Mouse (Mus musculus): Measurements from ENCODE around the gene Cdt1. TPM values are rescaled to one million over a fixed set of nuclear protein-coding genes. Genes with fewer than 3 reads are reported as not detected.

The Cdt1 gene
- polyA plus RNA-seq, 1 experiment from 2014 or later, result 12.8 TPM

DNA sequence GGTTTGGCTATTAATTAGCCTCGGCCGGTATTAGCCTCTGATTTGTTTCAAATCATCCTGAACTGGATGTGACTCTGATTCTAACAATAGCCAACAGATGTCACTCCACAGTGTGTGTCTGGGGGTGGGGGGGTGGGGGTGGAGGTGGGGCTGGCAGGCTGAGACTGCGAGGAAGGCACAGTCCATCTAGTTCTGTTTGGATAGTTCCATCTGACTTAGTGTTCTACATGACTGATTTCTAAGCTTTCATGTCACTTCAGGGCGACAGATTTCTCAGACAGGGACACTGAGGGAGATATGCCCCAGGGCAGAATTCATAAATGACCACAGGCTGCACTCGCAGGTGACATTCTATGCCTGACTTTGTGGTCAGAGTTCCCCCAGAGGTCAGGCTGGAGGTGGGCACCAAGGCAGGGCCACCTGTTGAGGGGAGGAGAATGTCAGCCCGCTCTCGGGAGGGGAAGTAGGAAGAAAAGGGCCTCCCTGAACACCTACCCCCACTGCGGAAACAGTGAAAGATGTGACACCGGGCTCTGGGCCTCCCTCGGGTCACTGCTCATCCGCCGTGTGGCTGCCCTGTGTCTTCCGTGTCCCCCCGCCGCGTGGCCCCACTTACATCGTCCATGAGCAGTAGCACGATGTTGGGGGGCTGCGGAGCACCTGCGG lies 42.9 kb downstream of the Cdt1 start:
- Histone ChIP-seq H3K4me1 (ENCODE audit: control insufficient read depth, insufficient read depth, low read length) (peaks cover 10% of the 10 kb centered on the region), H3K9ac (ENCODE audit: low read length) (peak overlapping the region; percentile 65), H3K4me2 (ENCODE audit: low read length) (peak overlapping the region; percentile 70), H3K9me3 (replicated peaks; ENCODE audit: control insufficient read depth, low read length) (no peaks in the 10 kb centered on the region), H3K36me3 (ENCODE audit: control insufficient read depth, insufficient read depth, low read length) (0 out of 2 replicates have a peak, but pooled peaks cover 4% of the 10 kb centered on the region), H3K27ac (ENCODE audit: low read depth, low read length) (peak overlapping the region; percentile 46), H3K27me3 (replicated peaks; ENCODE audit: control insufficient read depth, insufficient read depth, low read length) (no peaks in the 10 kb centered on the region), H3K4me3 (ENCODE audit: low read depth, low read length) (peak overlapping the region; percentile 65)
- ATAC-seq (no peak; the same call in 1 of the 2 replicates), DNase-seq (ENCODE audit: low spot score) (peak; percentile 15)
- WGBS, result 3% methylated on average over 20 of the region's 20 CpGs

DNA sequence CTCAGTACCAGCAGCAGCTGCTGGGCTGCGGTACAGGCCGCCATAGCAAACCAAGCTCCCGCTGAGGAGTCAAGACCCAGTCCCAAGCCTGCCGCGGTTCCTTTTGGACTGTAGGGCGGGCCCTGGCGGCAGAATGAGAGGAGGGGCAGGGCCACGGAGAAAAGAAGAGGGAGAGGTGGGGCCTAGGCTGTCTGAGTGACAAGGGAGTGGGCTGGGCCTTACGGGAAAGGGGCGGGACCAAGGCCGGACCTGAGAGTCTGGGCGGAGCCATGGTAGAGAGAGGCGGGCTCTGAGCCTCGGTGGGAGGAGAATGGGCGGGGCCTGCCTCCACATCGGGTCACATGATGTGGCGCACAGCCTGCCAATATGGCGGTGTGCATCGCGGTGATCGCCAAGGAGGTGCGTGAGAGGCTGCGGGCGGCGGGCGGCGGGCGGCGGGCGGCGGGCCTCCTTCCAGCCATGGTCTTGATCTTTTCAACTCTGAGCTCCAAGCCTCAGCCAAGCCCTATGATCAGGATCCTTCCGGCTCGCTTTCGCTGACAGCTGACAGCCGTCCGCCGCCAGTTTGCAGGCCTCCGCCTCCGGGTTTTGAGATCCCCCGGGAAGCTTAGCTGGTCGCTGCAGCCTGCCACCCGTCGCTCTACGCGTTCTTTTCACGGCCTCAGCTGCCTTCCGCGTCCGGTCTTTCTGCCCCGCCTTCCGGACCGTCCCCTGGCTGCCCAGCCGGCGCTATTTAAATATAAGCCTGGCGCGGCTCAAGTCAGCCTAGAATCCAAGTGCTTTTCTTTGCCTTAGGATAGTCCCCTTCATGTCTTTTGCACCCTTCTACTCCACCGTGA lies 43.7 kb downstream of the Cdt1 start, which contains the start of the genes Galns and Trappc2l:
Galns (minus strand) TSS at position 169 of the 839 bp plus-strand sequence.
Trappc2l (plus strand) TSS at position 346 of the 839 bp plus-strand sequence.
- peak within 1 kb of the TSS; percentile 83 for H3K27ac ChIP-seq (ENCODE audit: low read depth, low read length)
- H3K4me2 ChIP-seq (ENCODE audit: low read length), result peak within 1 kb of the TSS; percentile 79
- DNase-seq (ENCODE audit: low spot score) (peak; percentile 99), ATAC-seq (peak; percentile 98)
- H3K9me3 ChIP-seq (replicated peaks; ENCODE audit: control insufficient read depth, low read length), result no peaks in the 10 kb centered on the region
- no peaks in the 10 kb centered on the region for H3K27me3 ChIP-seq (replicated peaks; ENCODE audit: control insufficient read depth, insufficient read depth, low read length)
- peaks cover 10% of the 10 kb centered on the region for H3K4me1 ChIP-seq (ENCODE audit: control insufficient read depth, insufficient read depth, low read length)
- 0 out of 2 replicates have a peak, but pooled peaks cover 4% of the 10 kb centered on the region for H3K36me3 ChIP-seq (ENCODE audit: control insufficient read depth, insufficient read depth, low read length)
- peak within 1 kb of the TSS; percentile 79 for H3K9ac ChIP-seq (ENCODE audit: low read length)
- peak within 1 kb of the TSS; percentile 65 for H3K4me3 ChIP-seq (ENCODE audit: low read depth, low read length)
- 1% methylated on average over 48 of the region's 57 CpGs for WGBS

GRCm38 (mm10) chr8:122616181-122616905 lies 48.5 kb downstream of the Cdt1 start:
- DNase-seq (ENCODE audit: low spot score), result no peak
- H3K9me3 ChIP-seq (replicated peaks; ENCODE audit: control insufficient read depth, low read length), result no peaks in the 10 kb centered on the region
- H3K4me3 ChIP-seq (ENCODE audit: low read depth, low read length), result no peak overlapping the region
- no peak for ATAC-seq
- no peak overlapping the region for H3K9ac ChIP-seq (ENCODE audit: low read length)
- no peak overlapping the region for H3K4me2 ChIP-seq (ENCODE audit: low read length)
- H3K27me3 ChIP-seq (replicated peaks; ENCODE audit: control insufficient read depth, insufficient read depth, low read length), result no peaks in the 10 kb centered on the region
- H3K36me3 ChIP-seq (ENCODE audit: control insufficient read depth, insufficient read depth, low read length), result 0 out of 2 replicates have a peak, but pooled peaks cover 4% of the 10 kb centered on the region
- H3K27ac ChIP-seq (ENCODE audit: low read depth, low read length), result no peak overlapping the region
- H3K4me1 ChIP-seq (ENCODE audit: control insufficient read depth, insufficient read depth, low read length), result peaks cover 6% of the 10 kb centered on the region
- WGBS, result 69% methylated on average over 9 of the region's 9 CpGs

- Histone ChIP-seq H3K36me3 (ENCODE audit: control insufficient read depth, insufficient read depth, low read length) (0 out of 2 replicates have a peak, but pooled peaks cover 4% of the 10 kb centered on the region), H3K27ac (ENCODE audit: low read depth, low read length) (no peak overlapping the region), H3K9ac (ENCODE audit: low read length) (no peak overlapping the region), H3K27me3 (replicated peaks; ENCODE audit: control insufficient read depth, insufficient read depth, low read length) (no peaks in the 10 kb centered on the region), H3K4me1 (ENCODE audit: control insufficient read depth, insufficient read depth, low read length) (no peaks in the 10 kb centered on the region), H3K4me2 (ENCODE audit: low read length) (no peak overlapping the region), H3K9me3 (replicated peaks; ENCODE audit: control insufficient read depth, low read length) (no peaks in the 10 kb centered on the region), H3K4me3 (ENCODE audit: low read depth, low read length) (no peak overlapping the region)
- ATAC-seq, result peak; percentile 45; the same call in 1 of the 2 replicates
- 35% methylated on average over 5 of the region's 7 CpGs for WGBS
- peak; percentile 88 for DNase-seq (ENCODE audit: low spot score)
Observed at GRCm38 (mm10) chr8:122617947-122618546, 50.2 kb downstream of the Cdt1 start.

GRCm38 (mm10) chr8:122618660-122619378 lies 51.0 kb downstream of the Cdt1 start:
- 75% methylated on average over 6 of the region's 6 CpGs for WGBS
- Histone ChIP-seq H3K9ac (ENCODE audit: low read length) (no peak overlapping the region), H3K36me3 (ENCODE audit: control insufficient read depth, insufficient read depth, low read length) (no peaks in the 10 kb centered on the region), H3K4me1 (ENCODE audit: control insufficient read depth, insufficient read depth, low read length) (no peaks in the 10 kb centered on the region), H3K4me3 (ENCODE audit: low read depth, low read length) (no peak overlapping the region), H3K9me3 (replicated peaks; ENCODE audit: control insufficient read depth, low read length) (no peaks in the 10 kb centered on the region), H3K27ac (ENCODE audit: low read depth, low read length) (no peak overlapping the region), H3K27me3 (replicated peaks; ENCODE audit: control insufficient read depth, insufficient read depth, low read length) (no peaks in the 10 kb centered on the region), H3K4me2 (ENCODE audit: low read length) (no peak overlapping the region)
- ATAC-seq (no peak), DNase-seq (ENCODE audit: low spot score) (no peak)

- H3K4me3 ChIP-seq (ENCODE audit: low read depth, low read length), result no peak overlapping the region
- no peak overlapping the region for H3K9ac ChIP-seq (ENCODE audit: low read length)
- no peak overlapping the region for H3K27ac ChIP-seq (ENCODE audit: low read depth, low read length)
- H3K4me2 ChIP-seq (ENCODE audit: low read length), result no peak overlapping the region
- no peaks in the 10 kb centered on the region for H3K9me3 ChIP-seq (replicated peaks; ENCODE audit: control insufficient read depth, low read length)
- H3K27me3 ChIP-seq (replicated peaks; ENCODE audit: control insufficient read depth, insufficient read depth, low read length), result no peaks in the 10 kb centered on the region
- H3K4me1 ChIP-seq (ENCODE audit: control insufficient read depth, insufficient read depth, low read length), result no peaks in the 10 kb centered on the region
- WGBS, result 41% methylated on average over 5 of the region's 5 CpGs
- ATAC-seq (no peak), DNase-seq (ENCODE audit: low spot score) (no peak)
- H3K36me3 ChIP-seq (ENCODE audit: control insufficient read depth, insufficient read depth, low read length), result no peaks in the 10 kb centered on the region
Observed at GRCm38 (mm10) chr8:122620446-122620845, 52.6 kb downstream of the Cdt1 start.

DNA sequence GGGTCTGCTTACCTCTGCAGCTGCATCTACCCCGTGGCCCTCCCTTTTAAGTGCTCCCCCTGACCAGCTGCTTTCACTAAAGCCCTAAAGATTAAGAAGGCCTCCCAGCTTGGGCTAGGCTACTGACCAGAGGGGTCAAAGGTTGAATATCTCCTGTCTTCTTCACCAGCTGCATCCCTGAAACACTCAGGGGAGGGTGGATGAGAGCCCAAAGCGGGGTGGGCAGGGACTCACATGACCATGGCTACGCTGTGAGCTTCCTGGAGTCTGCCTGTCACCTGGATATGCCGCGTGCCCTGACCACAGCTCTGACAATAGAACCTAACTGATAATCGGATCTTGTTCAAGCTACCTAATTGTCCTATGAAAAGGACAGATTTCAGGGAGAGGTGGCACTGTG lies 54.9 kb downstream of the Cdt1 start, which contains the start of gene Pabpn1l:
Pabpn1l (minus strand) TSS at position 13 of the 400 bp plus-strand sequence.
- 60% methylated on average over 6 of the region's 6 CpGs for WGBS
- Histone ChIP-seq H3K36me3 (ENCODE audit: control insufficient read depth, insufficient read depth, low read length) (no peaks in the 10 kb centered on the region), H3K27me3 (replicated peaks; ENCODE audit: control insufficient read depth, insufficient read depth, low read length) (no peaks in the 10 kb centered on the region), H3K9me3 (replicated peaks; ENCODE audit: control insufficient read depth, low read length) (no peaks in the 10 kb centered on the region), H3K4me3 (ENCODE audit: low read depth, low read length) (no peak within 1 kb of the TSS), H3K4me1 (ENCODE audit: control insufficient read depth, insufficient read depth, low read length) (no peaks in the 10 kb centered on the region), H3K4me2 (ENCODE audit: low read length) (no peak within 1 kb of the TSS), H3K27ac (ENCODE audit: low read depth, low read length) (no peak within 1 kb of the TSS), H3K9ac (ENCODE audit: low read length) (no peak within 1 kb of the TSS)
- no peak for DNase-seq (ENCODE audit: low spot score)
- no peak for ATAC-seq
